Mouse (Mus musculus) liver, postnatal 0 days (tissue): ENCODE measurements around the gene Itga6.
A peak's percentile ranks its signal among the peaks of the same experiment; 100 is the strongest.

Source experiments
- CTCF ChIP-seq: sonication (generic); IDR thresholded peaks from 2 replicates; pipeline ENCODE4 v1.5.1; 2016; ENCODE audit warnings: antibody characterized with exemption, low read depth
- EP300 ChIP-seq: IDR thresholded peaks from 2 replicates; pipeline ENCODE4 v1.6.1; 2016; ENCODE audit warnings: antibody characterized with exemption, low read depth, mild to moderate bottlenecking

GRCm38 (mm10) chr2:71888437-71888836 is 143.0 kb downstream of the Itga6 start:
- TF ChIP-seq CTCF (peak; percentile 39), EP300 (no peak)
